Mouse (Mus musculus): ENCODE measurements around the gene Doc2g. TPM values are rescaled to one million over a fixed set of nuclear protein-coding genes. Genes with fewer than 3 reads are reported as not detected.
"Not testable (repeated sequence)": the region's sequence is repeated elsewhere in the genome, so short reads cannot be mapped to it uniquely, and the experiment has no call there.

Doc2g gene
- polyA plus RNA-seq, 1 experiment from 2014 or later = 8.1 TPM

DNA sequence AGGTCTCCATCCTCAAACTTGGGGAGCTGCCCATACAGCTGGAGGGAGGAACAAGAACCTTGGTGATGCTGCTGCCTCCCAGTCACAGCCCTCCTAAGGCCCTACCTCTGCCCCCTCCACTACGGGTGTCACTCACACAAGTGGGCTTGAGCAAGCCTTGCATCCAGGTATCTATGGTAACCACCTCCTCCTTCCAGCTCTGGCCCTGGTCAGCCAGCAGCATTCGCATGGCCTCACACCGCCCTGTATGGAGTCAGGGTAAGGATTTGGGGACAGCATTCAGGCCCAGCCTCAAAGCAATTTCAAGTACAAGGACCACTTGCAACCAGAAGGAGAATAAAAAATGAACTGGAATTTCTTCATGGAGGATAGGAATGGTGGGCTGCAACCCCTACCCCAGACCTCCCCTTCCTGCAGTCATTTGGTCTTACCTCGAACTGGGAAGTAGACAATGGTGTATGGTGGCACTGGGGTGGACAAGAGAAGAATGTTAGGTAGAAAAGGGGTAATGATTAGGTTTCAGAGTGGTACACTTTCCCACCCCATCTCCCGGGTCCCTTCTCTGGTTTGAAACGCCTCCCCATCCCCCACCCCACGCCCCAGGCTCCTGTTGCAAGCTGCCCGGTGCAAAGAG is 34.2 kb downstream of the Doc2g start:
- peak overlapping the region; percentile 70 for H3K27ac ChIP-seq (ENCODE audit: low read length)
- H3K9ac ChIP-seq (ENCODE audit: low read depth, low read length) = peak overlapping the region; percentile 83
- H3K4me2 ChIP-seq (ENCODE audit: low read length) = peak overlapping the region; percentile 82
- H3K9me3 ChIP-seq (replicated peaks; ENCODE audit: control insufficient read depth, low read length, poor library complexity, severe bottlenecking); H3K36me3 ChIP-seq (ENCODE audit: control insufficient read depth, insufficient read depth, low read length); H3K27me3 ChIP-seq (ENCODE audit: control insufficient read depth, insufficient read depth, low read depth, low read length): not testable (repeated sequence)
- H3K4me3 ChIP-seq (ENCODE audit: low read depth, low read length) = peak overlapping the region; percentile 73
- WGBS = 20% methylated on average over 7 of the region's 8 CpGs
- peaks cover 14% of the 10 kb centered on the region for H3K4me1 ChIP-seq (ENCODE audit: control insufficient read depth, insufficient read depth, low read length)
- peak; percentile 63 for ATAC-seq

DNA sequence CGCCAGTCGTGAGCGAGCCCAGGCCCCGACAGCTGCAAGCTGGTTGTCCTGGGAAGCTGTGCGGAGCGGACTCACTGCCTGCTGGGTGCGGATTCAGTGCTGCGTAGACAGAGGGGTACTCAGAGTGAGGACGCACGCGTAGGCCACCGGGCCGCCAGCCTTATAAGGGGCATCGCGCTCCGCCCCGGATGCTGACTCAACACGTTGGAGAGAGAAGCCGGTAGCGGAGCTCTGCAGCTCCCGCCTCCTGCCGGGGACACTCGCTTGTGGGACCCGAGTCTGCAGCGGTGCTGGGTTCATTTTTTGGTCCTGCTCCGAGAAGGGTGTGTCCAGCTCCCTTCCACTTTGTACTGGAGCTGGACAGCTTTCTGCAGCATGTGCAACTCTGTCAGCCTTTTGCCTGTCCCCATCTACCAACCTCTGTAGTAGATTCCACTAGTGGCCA is 34.7 kb downstream of the Doc2g start, which contains the start of gene Gstp1:
TSS of gene Gstp1 (minus strand) at position 198 of the 445 bp plus-strand sequence.
- Histone ChIP-seq H3K4me3 (ENCODE audit: low read depth, low read length) (peak within 1 kb of the TSS; percentile 73), H3K27me3 (ENCODE audit: control insufficient read depth, insufficient read depth, low read depth, low read length) (no peaks in the 10 kb centered on the region), H3K27ac (ENCODE audit: low read length) (peak within 1 kb of the TSS; percentile 70), H3K36me3 (ENCODE audit: control insufficient read depth, insufficient read depth, low read length) (no peaks in the 10 kb centered on the region), H3K4me1 (ENCODE audit: control insufficient read depth, insufficient read depth, low read length) (peaks cover 14% of the 10 kb centered on the region), H3K9ac (ENCODE audit: low read depth, low read length) (peak within 1 kb of the TSS; percentile 83), H3K4me2 (ENCODE audit: low read length) (peak within 1 kb of the TSS; percentile 82), H3K9me3 (replicated peaks; ENCODE audit: control insufficient read depth, low read length, poor library complexity, severe bottlenecking) (no peaks in the 10 kb centered on the region)
- WGBS = under 1% methylated on average over 26 of the region's 26 CpGs
- peak; percentile 92 for ATAC-seq

DNA sequence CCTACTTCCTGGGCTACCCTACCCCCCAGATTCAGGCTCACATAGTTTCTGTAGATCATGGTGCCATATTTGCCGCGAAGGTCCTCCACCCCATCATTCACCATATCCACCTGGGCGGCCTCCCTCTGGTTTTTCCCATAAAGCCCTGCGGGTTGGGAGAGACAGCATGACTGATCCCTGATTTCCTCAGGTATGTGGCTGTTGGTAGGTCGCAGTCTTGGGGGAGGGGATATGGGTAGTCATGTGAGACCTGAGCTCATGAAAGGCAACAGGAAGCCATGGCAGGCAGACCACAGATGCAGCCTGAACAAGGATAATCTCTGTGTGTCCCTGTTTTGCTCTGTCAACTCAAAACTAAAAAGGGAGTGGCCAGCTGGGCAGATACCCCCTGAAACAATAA is 37.8 kb downstream of the Doc2g start:
- H3K4me3 ChIP-seq (ENCODE audit: low read depth, low read length); H3K9me3 ChIP-seq (replicated peaks; ENCODE audit: control insufficient read depth, low read length, poor library complexity, severe bottlenecking): not testable (repeated sequence)
- 86% methylated on average over 5 of the region's 5 CpGs for WGBS

DNA sequence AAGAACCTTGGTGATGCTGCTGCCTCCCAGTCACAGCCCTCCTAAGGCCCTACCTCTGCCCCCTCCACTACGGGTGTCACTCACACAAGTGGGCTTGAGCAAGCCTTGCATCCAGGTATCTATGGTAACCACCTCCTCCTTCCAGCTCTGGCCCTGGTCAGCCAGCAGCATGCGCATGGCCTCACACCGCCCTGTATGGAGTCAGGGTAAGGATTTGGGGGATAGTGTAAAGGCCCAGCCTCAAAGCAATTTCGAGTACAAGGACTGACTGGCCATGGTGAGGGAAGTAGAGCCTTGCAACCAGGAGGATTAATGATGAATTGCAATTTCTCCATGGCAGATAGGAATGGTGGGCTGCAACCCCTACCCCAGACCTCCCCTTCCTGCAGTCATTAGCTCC is 38.4 kb downstream of the Doc2g start:
- not testable (repeated sequence) for H3K4me3 ChIP-seq (ENCODE audit: low read depth, low read length); H3K9me3 ChIP-seq (replicated peaks; ENCODE audit: control insufficient read depth, low read length, poor library complexity, severe bottlenecking); H3K27me3 ChIP-seq (ENCODE audit: control insufficient read depth, insufficient read depth, low read depth, low read length); H3K27ac ChIP-seq (ENCODE audit: low read length); ATAC-seq; H3K36me3 ChIP-seq (ENCODE audit: control insufficient read depth, insufficient read depth, low read length); H3K9ac ChIP-seq (ENCODE audit: low read depth, low read length); H3K4me2 ChIP-seq (ENCODE audit: low read length)
- WGBS = 81% methylated on average over 3 of the region's 4 CpGs
- peaks cover 12% of the 10 kb centered on the region for H3K4me1 ChIP-seq (ENCODE audit: control insufficient read depth, insufficient read depth, low read length)

More for the DNA sequence above, 37.8 kb downstream of the Doc2g start:
- ATAC-seq; H3K27ac ChIP-seq (ENCODE audit: low read length); H3K9ac ChIP-seq (ENCODE audit: low read depth, low read length); H3K27me3 ChIP-seq (ENCODE audit: control insufficient read depth, insufficient read depth, low read depth, low read length); H3K36me3 ChIP-seq (ENCODE audit: control insufficient read depth, insufficient read depth, low read length); H3K4me2 ChIP-seq (ENCODE audit: low read length): not testable (repeated sequence)
- H3K4me1 ChIP-seq (ENCODE audit: control insufficient read depth, insufficient read depth, low read length) = peaks cover 14% of the 10 kb centered on the region

DNA sequence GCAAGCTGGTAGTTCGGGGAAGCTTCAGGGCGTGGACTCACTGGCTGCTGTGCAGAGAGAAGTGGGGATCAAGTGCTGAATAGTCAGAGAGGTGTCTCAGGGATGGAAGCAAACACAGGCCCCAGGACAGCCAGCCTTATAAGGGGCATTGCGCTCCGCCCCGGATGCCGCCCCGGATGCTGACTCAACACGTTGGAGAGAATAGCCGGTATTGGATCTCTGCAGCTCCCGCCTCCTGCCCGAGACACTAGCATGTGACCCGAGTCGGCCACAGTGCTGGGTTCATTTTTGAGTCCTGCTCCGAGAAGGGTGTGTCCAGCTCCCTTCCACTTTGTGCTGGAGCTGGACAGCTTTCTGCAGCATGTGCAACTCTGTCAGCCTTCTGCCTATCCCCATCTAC is 39.0 kb downstream of the Doc2g start:
- Histone ChIP-seq H3K4me2 (ENCODE audit: low read length) (no peak overlapping the region), H3K36me3 (ENCODE audit: control insufficient read depth, insufficient read depth, low read length) (no peaks in the 10 kb centered on the region), H3K4me3 (ENCODE audit: low read depth, low read length) (no peak overlapping the region), H3K27ac (ENCODE audit: low read length) (no peak overlapping the region), H3K4me1 (ENCODE audit: control insufficient read depth, insufficient read depth, low read length) (peaks cover 9% of the 10 kb centered on the region), H3K9me3 (replicated peaks; ENCODE audit: control insufficient read depth, low read length, poor library complexity, severe bottlenecking) (no peaks in the 10 kb centered on the region), H3K9ac (ENCODE audit: low read depth, low read length) (no peak overlapping the region), H3K27me3 (ENCODE audit: control insufficient read depth, insufficient read depth, low read depth, low read length) (no peaks in the 10 kb centered on the region)
- 73% methylated on average over 14 of the region's 14 CpGs for WGBS
- no peak for ATAC-seq

GRCm38 (mm10) chr19:4044109-4044508 is 41.0 kb downstream of the Doc2g start:
- not testable (repeated sequence) for H3K27me3 ChIP-seq (ENCODE audit: control insufficient read depth, insufficient read depth, low read depth, low read length); H3K27ac ChIP-seq (ENCODE audit: low read length); H3K9me3 ChIP-seq (replicated peaks; ENCODE audit: control insufficient read depth, low read length, poor library complexity, severe bottlenecking); ATAC-seq; H3K9ac ChIP-seq (ENCODE audit: low read depth, low read length); H3K4me2 ChIP-seq (ENCODE audit: low read length); H3K4me1 ChIP-seq (ENCODE audit: control insufficient read depth, insufficient read depth, low read length); H3K4me3 ChIP-seq (ENCODE audit: low read depth, low read length); H3K36me3 ChIP-seq (ENCODE audit: control insufficient read depth, insufficient read depth, low read length)
- WGBS = 83% methylated on average over 5 of the region's 5 CpGs

DNA sequence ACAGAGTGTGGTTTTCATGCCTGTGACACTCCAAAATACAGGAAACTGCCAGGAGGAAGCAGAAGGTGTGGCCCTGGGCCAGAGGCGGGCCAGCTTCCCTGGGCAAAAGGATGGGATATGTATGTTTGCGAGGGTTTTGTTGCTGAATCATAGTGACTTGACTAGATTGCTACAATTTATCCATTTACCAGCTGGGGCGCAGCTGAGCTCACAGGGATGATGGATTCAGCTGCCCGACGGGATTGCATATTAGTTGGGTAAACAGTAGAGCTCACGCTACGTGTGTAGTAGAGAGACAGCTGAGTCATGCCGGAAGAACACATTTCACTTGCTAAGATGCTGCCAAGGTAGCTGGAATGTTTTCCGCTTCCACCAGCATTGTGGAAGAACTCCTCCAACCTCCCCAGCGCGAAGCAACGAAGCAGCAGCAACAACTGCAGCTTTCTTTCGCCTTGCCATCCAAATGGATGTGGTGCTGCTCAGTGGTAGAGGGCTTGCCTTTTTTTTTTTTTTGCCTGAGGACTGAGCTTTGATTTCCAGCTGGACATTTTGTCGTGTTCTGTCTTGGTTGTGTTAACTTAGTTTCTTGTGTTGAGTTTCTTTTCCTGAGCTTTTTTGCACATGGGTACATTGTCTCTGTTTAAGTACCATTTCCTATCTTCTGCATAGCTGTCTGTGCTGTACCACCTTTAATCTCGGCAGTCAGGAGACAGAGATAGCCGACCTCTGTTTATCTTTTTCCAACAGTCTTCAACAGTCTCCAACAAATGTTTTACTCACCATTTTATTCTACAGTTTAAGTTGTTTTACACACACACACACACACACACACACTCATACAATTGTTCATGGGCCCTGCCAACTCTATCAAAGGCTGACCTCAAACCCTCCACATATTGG is 43.1 kb downstream of the Doc2g start, which contains the start of gene Gstp2:
TSS of gene Gstp2 (minus strand) at position 58 of the 900 bp plus-strand sequence.
- no peaks in the 10 kb centered on the region for H3K4me1 ChIP-seq (ENCODE audit: control insufficient read depth, insufficient read depth, low read length)
- H3K36me3 ChIP-seq (ENCODE audit: control insufficient read depth, insufficient read depth, low read length) = no peaks in the 10 kb centered on the region
- H3K27ac ChIP-seq (ENCODE audit: low read length) = no peak within 1 kb of the TSS
- H3K4me2 ChIP-seq (ENCODE audit: low read length) = peak within 1 kb of the TSS; percentile 33
- 55% methylated on average over 16 of the region's 16 CpGs for WGBS
- no peak within 1 kb of the TSS for H3K4me3 ChIP-seq (ENCODE audit: low read depth, low read length)
- ATAC-seq = no peak; the same call in 1 of the 2 replicates
- H3K27me3 ChIP-seq (ENCODE audit: control insufficient read depth, insufficient read depth, low read depth, low read length) = no peaks in the 10 kb centered on the region
- H3K9me3 ChIP-seq (replicated peaks; ENCODE audit: control insufficient read depth, low read length, poor library complexity, severe bottlenecking) = no peaks in the 10 kb centered on the region
- no peak within 1 kb of the TSS for H3K9ac ChIP-seq (ENCODE audit: low read depth, low read length)

DNA sequence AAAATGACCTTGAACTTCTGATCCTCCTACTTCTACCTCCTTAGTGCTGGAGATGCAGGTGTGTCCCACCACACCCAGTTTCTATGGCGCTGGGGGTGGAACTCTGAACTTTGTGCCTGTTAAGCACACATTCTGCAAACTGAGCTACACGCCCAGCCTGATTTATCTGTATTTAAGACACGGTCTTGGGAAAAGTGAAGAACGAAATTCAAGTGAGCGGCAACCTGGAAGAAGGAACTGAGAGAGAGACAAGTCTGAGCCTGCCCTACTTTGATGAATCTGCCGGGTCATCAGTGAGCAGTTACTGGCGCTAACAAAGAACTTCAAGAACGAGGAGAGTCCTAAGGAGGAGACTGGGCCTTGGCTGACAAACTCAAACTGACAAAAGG is 43.7 kb downstream of the Doc2g start:
- ATAC-seq = no peak
- H3K4me3 ChIP-seq (ENCODE audit: low read depth, low read length) = no peak overlapping the region
- no peak overlapping the region for H3K27ac ChIP-seq (ENCODE audit: low read length)
- H3K9ac ChIP-seq (ENCODE audit: low read depth, low read length) = no peak overlapping the region
- no peaks in the 10 kb centered on the region for H3K36me3 ChIP-seq (ENCODE audit: control insufficient read depth, insufficient read depth, low read length)
- no peaks in the 10 kb centered on the region for H3K4me1 ChIP-seq (ENCODE audit: control insufficient read depth, insufficient read depth, low read length)
- no peaks in the 10 kb centered on the region for H3K27me3 ChIP-seq (ENCODE audit: control insufficient read depth, insufficient read depth, low read depth, low read length)
- no peaks in the 10 kb centered on the region for H3K9me3 ChIP-seq (replicated peaks; ENCODE audit: control insufficient read depth, low read length, poor library complexity, severe bottlenecking)
- no peak overlapping the region for H3K4me2 ChIP-seq (ENCODE audit: low read length)
- 85% methylated on average over 8 of the region's 8 CpGs for WGBS

DNA sequence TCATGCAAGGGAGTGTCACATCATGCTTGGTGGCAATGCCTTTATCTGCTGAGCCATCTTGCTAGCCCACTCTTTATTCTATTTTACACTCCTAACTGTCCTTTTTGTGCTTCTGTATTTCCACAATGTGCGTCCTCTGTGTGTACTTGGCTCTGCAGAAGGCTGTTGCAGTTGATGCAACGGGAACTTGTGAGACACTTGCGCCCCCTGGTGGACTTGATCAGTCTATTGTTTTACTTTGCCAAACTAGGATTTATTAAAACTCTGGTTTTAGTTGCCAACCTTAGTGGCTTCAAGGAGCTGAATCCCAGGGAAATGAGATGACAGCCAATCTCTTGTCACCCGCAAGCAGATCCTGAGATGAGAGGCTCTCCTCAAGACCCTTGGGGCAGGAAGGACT is 44.7 kb downstream of the Doc2g start:
- no peak for ATAC-seq
- Histone ChIP-seq H3K27ac (ENCODE audit: low read length) (no peak overlapping the region), H3K9me3 (replicated peaks; ENCODE audit: control insufficient read depth, low read length, poor library complexity, severe bottlenecking) (no peaks in the 10 kb centered on the region), H3K27me3 (ENCODE audit: control insufficient read depth, insufficient read depth, low read depth, low read length) (no peaks in the 10 kb centered on the region), H3K36me3 (ENCODE audit: control insufficient read depth, insufficient read depth, low read length) (no peaks in the 10 kb centered on the region), H3K4me3 (ENCODE audit: low read depth, low read length) (no peak overlapping the region), H3K9ac (ENCODE audit: low read depth, low read length) (no peak overlapping the region), H3K4me2 (ENCODE audit: low read length) (no peak overlapping the region), H3K4me1 (ENCODE audit: control insufficient read depth, insufficient read depth, low read length) (no peaks in the 10 kb centered on the region)
- 11% methylated on average over 4 of the region's 4 CpGs for WGBS

Measured in midbrain, embryonic 16.5 days (tissue).